Mouse (Mus musculus) embryonic facial prominence, embryonic 10.5 days (tissue): ENCODE data around the gene Tspan2. TPM values are rescaled to one million over a fixed set of nuclear protein-coding genes. Genes with fewer than 3 reads are reported as not detected.

ENCODE experiments used
- polyA plus RNA-seq: library from polyadenylated mRNA; unstranded; fragments of >200 nt; fragmentation: Nextera tagmentation; extraction: Ambion mirVana; gene quantifications from 2 replicates; pipeline ENCODE4 v1.2.1, GENCODE M21; 2016

The Tspan2 gene
- polyA plus RNA-seq, 1 experiment from 2014 or later: 7.6 TPM

Other genes with a start within 250 kb of the Tspan2 start
- gene Tshb, start 48.2 kb downstream of the Tspan2 start, polyA plus RNA-seq: 0.10 and 0.11 TPM in 2 replicates
- not detected in 2 replicates for gene Sycp1, start 201.6 kb downstream of the Tspan2 start, polyA plus RNA-seq
- not detected in 2 replicates for gene Nr1h5, start 229.6 kb downstream of the Tspan2 start, polyA plus RNA-seq